Mouse (Mus musculus): ENCODE data around the gene Lin7a.
"Not testable (repeated sequence)": the region's sequence is repeated elsewhere in the genome, so short reads cannot be mapped to it uniquely, and the experiment has no call there.

Gene Lin7a

DNA sequence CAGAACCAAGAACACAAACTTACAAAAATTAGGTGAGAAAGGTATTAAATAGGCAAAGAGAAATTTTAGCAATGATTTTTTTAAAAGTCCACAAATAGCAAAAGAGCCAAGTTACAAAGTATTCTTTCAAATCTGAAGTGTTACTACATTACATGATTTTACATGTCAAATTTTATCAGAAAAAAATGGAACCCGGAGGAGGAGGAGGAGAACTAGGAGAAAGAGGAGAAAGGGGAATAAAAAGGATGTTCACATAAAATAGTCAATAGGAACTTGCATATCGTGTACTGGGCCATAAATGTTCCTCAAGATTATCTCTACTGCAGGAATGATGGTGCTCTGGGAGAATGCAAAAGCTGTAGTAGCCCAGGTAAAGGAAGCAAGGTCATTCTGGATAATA, 34.4 kb upstream of the Lin7a start:
- DNase-seq (ENCODE audit: low read depth, low spot score), result no peak

DNA sequence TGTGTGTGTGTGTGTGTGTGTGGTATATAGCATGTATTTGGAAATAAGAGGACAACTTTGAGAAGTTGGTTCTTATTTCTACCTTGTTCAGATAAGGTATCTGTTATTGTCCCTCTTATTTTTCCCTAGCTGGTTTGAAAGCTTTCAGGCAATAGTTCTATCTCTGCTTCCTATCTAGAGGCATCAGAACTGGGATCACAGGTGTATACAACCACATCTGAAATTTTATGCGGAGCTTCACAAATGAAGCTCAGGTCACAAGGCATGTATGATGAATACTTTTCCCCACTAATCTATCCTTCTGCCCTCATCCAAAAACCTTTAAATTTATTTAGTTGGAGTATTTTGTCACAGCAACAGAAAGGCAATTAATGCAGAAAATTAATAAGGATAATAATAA, 33.8 kb upstream of the Lin7a start:
- DNase-seq (ENCODE audit: low read depth, low spot score), result no peak

DNA sequence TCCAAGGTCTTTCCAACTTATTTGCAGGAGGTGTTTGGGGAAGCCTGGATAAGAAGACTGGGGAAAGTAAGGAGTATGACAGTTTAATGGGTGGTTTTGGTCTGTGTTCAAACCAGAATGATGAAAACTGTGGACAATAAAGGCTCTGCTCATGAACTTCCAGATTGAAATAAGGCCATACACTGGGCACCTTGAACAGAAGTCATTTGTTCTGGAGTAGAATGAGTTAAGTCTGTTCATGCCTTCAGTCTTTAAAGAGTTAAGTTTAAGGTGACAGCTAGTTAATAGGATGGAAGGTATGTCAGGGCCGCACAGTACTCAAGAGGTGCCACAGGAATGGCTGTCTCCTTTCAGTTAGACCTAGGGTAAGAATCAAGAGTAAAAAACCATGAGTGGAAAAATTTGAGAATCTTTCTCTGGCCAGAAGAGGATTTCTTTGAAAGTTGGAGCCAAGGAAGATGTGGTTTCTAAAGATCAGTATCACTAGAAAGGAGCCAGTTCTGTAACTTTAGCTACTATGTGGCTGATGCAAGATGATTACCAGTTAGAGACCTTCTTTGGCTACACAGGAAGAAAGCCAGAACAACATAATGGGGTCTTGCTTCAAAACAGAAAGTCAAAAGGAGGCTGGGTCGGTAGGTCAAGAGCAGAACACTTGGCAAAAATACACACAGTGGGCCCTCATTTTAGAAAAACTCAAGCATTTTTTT, 33.2 kb upstream of the Lin7a start:
- DNase-seq (ENCODE audit: low read depth, low spot score), result no peak

- no peak for DNase-seq (ENCODE audit: low read depth, low spot score)
These were observed 32.5 kb upstream of the Lin7a start for GRCm38 (mm10) chr10:107238861-107239435.

DNA sequence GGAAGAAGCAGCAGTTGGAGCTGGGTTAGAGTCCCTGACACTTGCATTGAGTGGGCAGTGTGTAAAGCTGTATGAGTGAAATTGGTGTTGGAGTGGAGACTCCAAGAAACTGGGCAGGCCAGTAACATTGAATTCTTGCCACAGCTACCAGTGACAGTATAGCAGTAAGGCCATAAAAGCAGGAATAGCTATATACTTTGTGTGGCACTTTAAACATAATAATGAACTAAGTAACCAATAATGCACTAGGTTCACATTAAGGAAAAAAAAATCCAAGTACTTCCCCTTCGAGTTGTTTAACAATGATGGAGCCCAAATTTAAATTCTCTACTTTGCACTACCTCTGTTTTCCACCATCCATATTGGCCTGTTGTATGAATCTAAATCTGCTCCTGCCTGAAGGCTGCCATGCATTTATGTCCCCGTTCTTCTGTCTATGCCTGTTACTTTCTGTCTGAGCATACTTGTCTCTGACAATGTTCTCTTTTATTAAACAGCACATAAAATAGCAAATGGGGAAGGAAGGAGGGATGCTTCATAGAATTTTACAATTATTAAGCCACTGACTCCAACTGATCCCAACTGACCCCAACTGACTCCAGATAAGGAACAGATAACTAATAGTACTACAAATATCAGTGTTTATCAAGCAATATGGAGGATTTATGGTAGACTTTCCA, 31.7 kb upstream of the Lin7a start:
- DNase-seq (ENCODE audit: low read depth, low spot score), result no peak

GRCm38 (mm10) chr10:107240446-107240845, 31.0 kb upstream of the Lin7a start:
- no peak for DNase-seq (ENCODE audit: low read depth, low spot score)

DNA sequence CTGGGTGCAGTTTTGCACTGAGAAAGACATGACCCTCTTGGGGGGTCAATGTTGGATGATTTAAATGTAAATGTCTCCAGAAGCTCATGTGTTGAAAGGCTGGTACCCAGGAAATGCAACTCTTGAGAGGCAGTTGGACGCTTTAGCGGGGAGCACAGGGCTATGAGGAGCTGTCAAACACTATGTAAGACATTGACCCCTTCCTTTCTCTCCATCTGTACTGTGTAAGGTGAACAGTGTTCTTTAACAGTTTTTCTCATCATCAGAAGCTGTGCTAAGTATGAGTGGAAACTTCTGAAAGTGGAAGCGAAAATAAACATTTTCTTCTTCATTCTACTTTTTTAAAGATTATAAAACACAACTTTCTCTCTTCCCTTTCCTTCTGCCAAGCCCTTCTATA, 30.5 kb upstream of the Lin7a start:
- no peak for DNase-seq (ENCODE audit: low read depth, low spot score)

DNA sequence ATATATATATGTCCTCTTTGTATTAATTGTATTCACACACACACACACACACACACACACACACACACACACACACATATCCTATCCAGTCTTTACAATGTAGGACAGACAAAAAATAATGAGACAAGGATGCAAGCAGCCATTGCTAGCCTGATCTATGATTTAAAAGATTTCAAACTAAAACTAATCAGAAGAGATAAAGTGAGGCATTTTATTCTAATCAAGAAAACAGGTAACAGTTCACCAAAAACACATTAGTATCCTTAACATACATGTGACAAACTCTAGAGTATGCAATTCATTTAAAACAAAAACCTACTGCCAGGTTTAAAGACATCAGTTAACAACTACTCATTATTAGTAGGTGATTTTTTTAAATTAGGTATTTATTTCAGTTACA, 30.1 kb upstream of the Lin7a start:
- no peak for DNase-seq (ENCODE audit: low read depth, low spot score)

DNA sequence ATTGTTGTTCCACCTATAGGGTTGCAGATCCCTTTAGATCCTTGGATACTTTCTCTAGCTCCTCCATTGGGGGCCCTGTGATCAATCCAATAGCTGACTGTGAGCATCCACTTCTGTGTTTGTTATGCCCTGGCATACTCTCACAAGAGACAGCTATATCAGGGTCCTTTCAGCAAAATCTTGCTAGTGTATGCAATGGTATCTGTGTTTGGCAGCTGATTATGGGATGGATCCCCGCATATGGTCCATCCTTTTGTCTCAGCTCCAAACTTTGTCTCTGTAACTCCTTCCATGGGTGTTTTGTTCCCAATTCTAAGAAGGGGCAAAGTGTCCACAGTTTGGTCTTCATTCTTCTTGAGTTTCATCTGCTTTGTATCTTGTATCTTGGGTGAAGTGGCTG, 29.5 kb upstream of the Lin7a start:
- not testable (repeated sequence) for DNase-seq (ENCODE audit: low read depth, low spot score)

DNA sequence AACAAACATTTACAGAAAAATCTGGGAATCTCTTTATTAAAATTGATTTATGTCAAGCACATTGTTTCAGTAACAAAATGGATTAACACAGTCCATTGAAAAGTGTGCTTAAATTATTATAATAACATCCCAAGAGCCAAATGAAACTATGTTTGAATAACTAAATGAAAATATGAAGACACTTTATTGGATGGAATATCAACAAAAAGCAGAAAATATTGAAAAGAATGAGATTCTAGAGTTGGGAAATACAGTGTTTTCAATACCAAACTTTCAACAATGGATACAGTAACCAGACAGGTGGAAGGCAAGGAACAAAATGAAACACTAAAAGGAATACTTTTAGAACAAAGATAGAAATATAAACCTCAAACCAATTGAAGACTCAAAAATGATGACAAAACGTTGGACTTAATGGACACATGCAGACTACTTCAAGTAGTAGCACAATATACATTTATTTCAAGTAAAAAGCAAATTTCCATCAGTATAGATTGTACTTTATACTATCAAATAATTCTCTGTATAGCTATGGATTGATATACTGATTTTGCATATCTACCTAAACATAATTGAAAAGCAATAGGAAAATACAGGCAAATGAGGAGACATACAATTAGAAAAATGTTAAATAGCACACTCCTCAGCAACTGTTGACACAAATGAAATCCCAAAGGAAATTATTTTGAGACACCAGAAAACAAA, 28.6 kb upstream of the Lin7a start:
- DNase-seq (ENCODE audit: low read depth, low spot score), result no peak

GRCm38 (mm10) chr10:107244211-107244610, 27.3 kb upstream of the Lin7a start:
- DNase-seq (ENCODE audit: low read depth, low spot score), result no peak

DNA sequence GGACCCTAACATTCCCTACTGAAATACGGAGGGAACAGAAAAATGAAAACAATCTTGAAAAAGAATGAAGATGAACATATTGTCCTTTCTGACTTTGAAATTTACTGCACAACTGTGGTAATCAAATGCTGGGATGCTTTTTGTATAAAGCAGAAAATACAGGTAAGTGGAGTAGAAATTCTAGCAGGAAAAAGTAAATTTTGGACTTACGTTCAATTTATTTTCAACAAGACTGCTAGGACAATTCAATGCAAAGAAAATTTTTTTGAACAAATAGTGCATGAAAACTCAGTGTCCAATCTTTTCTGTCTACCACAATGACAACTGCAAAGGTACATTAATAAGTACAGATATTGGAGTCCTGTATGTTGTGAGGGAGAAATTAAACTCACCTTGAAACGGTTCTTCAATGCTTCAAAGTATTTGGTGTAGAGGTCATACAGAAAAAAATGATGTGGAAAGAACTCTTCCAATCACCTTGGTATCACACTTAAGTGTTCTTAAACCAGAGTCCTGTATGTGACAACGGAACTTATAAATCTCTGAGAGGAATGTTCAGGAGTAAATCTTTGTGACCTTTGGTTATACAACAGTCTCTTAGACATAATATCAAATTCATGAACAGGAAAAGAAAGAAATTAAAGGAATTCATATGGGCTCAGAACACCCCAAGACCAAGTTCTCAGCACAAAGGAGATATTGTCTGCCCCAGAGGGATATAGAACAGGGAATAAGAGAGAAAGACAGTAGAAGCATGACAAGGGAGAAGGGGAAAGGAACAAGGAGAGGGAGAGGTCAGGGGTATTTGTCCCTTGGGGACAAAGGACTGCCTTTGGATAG, 26.6 kb upstream of the Lin7a start:
- DNase-seq (ENCODE audit: low read depth, low spot score), result no peak

- DNase-seq (ENCODE audit: low read depth, low spot score), result no peak
These were observed 26.0 kb upstream of the Lin7a start for GRCm38 (mm10) chr10:107245531-107245840.

DNA sequence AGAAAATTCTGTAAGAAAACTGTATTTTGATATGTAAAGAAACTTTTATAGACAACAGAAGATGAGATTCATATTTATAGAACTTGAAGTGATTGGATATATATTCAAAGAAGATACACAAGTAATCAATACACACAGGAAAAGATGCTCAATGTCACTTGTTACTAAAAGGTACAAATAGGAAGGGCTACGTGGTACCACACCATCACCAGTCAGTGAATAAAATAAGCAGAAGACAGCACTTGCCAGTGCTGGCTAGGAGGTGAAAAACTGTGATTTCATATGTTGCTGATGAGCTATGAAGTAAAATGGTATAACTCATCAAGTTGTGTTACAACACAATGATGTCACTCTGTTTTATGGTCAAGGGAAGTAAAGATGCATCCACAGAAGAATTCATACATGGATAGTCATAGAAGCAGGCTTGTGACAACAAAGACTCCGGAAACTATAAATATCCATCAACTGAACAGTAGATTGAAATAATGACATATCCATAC, 25.5 kb upstream of the Lin7a start:
- no peak for DNase-seq (ENCODE audit: low read depth, low spot score)

DNA sequence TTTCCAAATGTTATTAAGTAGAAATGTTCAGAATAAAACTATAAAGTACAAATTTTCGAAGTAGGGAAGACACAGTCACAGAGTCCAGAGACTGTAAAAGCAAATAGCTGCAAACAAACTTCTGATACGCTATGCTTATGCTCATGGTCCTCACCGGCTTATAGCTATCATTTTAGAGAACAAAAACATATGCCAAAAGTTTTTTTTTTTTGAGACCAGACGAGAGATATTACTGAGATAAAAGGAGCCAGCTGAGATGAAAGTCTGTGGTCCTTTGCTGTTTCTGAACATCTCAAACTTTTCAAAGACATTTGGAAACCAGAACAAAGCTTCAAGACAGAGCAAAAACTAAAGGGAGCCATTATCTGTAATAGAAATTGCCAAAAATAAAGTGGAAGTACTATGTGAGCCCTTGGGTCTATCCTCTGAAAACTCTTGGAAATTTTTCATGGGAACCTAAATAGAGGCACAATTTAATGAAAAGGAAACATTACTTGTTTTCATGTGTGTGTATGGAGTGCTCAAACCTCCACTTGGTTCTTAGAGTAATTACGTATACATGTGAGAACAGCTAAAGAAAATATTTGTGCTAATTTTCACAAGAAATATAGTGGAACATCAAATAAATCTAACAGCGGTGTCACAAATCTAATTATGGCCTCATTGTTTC, 24.4 kb upstream of the Lin7a start:
- DNase-seq (ENCODE audit: low read depth, low spot score), result no peak

DNA sequence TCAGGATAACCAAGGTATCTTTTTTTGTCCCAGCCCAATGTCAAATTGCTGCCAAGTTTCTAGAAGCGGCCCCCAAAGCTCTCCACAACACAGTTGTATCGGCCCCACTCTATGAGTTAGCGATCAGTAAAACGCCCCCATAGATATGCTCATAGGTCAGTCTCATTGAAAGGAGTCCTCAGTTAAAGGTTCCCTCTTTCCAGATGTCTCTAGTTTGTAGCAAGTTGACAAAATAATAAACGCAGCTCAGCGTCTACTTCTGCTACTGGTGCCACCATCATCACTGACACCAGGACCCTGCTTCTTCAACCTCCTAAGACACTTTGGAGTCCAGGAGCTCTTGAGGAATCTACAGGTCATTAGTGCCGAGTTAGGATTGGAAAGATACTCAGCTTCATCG, 23.0 kb upstream of the Lin7a start:
- DNase-seq (ENCODE audit: low read depth, low spot score), result no peak

DNA sequence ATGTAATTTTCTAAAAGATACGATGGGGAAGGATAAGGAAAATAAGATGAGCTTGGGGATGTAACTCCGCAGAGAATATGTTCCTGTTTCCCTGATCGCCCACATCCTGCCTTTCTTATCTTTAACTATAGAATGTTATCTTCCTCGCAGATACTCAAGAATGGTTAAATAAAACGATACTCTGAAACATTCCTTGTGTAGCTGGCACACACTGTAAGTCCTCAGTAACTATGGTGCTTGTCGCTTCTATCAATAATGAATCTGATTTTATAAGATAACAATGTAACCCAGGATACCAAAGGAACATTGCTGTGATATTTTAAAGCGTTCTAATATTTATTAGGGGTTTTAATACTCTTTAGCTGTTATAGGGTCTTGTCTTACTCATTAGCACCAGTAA, 22.4 kb upstream of the Lin7a start:
- DNase-seq (ENCODE audit: low read depth, low spot score), result no peak

GRCm38 (mm10) chr10:107249606-107250186, 21.8 kb upstream of the Lin7a start:
- no peak for DNase-seq (ENCODE audit: low read depth, low spot score)

DNA sequence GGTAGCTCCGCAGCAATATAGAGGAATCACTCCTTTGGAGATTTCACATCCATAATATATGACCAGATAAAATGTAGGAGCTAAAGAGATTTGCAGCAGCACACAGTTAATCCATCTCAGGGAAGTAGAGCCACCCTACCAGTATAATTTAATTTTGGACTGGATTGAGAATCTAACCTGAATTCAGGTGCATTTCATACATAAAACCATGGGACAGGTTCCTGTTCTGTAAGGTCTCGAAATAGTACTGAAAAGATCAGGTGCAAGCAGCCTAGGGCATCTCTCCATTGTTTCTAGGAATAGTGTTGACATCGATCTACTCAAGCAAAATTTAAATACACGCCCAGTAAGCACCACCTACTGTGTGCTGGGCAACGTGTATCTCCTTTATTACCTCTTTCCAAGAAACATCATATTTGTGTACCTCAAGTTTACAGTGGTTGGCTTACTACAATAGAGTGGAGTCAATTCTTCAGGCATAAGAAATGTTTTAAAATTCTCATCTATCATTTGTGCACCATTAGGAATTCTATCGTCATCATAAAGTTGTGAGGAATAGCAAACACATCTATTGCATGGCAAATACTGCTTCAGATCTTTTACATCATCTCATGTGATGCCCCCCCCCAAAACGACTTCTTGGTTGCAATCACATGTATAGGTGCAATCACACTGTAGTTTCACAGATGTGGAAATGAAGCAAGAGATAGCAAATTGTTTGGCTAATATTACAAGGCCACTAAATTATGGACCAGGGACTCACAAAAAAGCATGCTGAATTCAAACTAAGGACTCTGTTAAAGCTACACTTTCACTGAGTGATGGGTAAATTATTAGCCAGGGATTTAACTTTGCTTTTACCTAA, 20.9 kb upstream of the Lin7a start:
- no peak for DNase-seq (ENCODE audit: low read depth, low spot score)

- no peak for DNase-seq (ENCODE audit: low read depth, low spot score)
These were observed 20.2 kb upstream of the Lin7a start for GRCm38 (mm10) chr10:107251271-107251670.
